Mouse (Mus musculus): ENCODE measurements around the gene Krt28. TPM values are rescaled to one million over a fixed set of nuclear protein-coding genes. Genes with fewer than 3 reads are reported as not detected.

The Krt28 gene
- polyA plus RNA-seq, 1 experiment from 2014 or later, result 0.45 TPM

DNA sequence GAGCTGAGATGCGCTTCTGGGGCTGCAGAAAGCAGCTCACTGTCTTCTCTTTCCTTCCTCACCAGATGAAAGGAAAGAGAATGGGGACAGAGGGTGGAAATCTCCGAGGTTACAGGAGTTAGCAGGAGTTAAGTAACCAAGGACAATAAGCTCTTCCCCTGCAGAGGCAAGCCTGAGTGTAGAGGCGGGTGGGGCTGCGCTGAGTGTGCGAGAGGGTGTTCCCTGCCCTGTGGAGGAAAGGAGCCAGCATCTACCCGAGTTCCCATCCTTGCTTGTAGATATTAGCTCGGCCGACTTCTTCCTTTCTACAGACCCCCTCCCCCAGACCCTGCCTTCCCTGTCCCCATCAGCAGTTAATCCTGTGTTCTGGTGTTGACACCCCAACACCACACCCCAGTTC is 24.1 kb upstream of the Krt28 start:
- H3K9me3 ChIP-seq (ENCODE audit: control insufficient read depth, low read length), result no peaks in the 10 kb centered on the region
- H3K27me3 ChIP-seq (ENCODE audit: control insufficient read depth, insufficient read depth, low read length), result no peaks in the 10 kb centered on the region
- WGBS, result 53% methylated on average over 6 of the region's 8 CpGs
- no peaks in the 10 kb centered on the region for H3K36me3 ChIP-seq (ENCODE audit: control insufficient read depth, insufficient read depth, low read length)
- no peak overlapping the region for H3K9ac ChIP-seq (ENCODE audit: low read length)
- no peak overlapping the region for H3K4me2 ChIP-seq (ENCODE audit: low read depth, low read length, severe bottlenecking)
- DNase-seq (ENCODE audit: low spot score), result no peak
- no peak for ATAC-seq (replicated peaks; ENCODE audit: low FRiP score)
- no peak overlapping the region for H3K4me3 ChIP-seq (ENCODE audit: low read depth, low read length)
- 0 out of 2 replicates have a peak, but pooled peaks cover 2% of the 10 kb centered on the region for H3K4me1 ChIP-seq (replicated peaks; ENCODE audit: control insufficient read depth, insufficient read depth, low read length)
- no peak overlapping the region for H3K27ac ChIP-seq (ENCODE audit: low read depth, low read length)

DNA sequence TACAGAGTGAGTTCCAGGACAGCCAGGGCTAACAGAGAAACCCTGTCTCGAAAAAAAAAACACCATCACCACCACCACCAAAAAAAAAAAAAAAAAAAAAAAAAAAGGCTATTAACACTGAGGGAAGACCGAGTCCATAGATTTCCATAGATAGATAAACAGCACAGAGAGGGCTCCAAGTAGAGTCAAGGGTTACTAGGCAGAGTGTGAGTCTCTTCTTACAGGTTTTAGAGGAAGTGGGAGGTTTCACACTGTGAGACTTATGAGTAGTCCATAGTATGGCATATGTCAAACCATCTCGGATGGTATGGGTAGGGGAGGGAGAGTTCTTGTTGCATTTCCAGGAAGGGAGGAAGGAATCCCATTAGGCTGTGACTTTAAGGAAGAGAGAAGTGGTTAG is 23.4 kb upstream of the Krt28 start:
- ATAC-seq (replicated peaks; ENCODE audit: low FRiP score) (no peak), DNase-seq (ENCODE audit: low spot score) (no peak)
- no peak overlapping the region for H3K9ac ChIP-seq (ENCODE audit: low read length)
- H3K9me3 ChIP-seq (ENCODE audit: control insufficient read depth, low read length), result no peaks in the 10 kb centered on the region
- no peak overlapping the region for H3K4me3 ChIP-seq (ENCODE audit: low read depth, low read length)
- WGBS, result 85% methylated on average over 3 of the region's 3 CpGs
- no peaks in the 10 kb centered on the region for H3K27me3 ChIP-seq (ENCODE audit: control insufficient read depth, insufficient read depth, low read length)
- no peaks in the 10 kb centered on the region for H3K36me3 ChIP-seq (ENCODE audit: control insufficient read depth, insufficient read depth, low read length)
- H3K4me2 ChIP-seq (ENCODE audit: low read depth, low read length, severe bottlenecking), result no peak overlapping the region
- 0 out of 2 replicates have a peak, but pooled peaks cover 2% of the 10 kb centered on the region for H3K4me1 ChIP-seq (replicated peaks; ENCODE audit: control insufficient read depth, insufficient read depth, low read length)
- H3K27ac ChIP-seq (ENCODE audit: low read depth, low read length), result no peak overlapping the region

DNA sequence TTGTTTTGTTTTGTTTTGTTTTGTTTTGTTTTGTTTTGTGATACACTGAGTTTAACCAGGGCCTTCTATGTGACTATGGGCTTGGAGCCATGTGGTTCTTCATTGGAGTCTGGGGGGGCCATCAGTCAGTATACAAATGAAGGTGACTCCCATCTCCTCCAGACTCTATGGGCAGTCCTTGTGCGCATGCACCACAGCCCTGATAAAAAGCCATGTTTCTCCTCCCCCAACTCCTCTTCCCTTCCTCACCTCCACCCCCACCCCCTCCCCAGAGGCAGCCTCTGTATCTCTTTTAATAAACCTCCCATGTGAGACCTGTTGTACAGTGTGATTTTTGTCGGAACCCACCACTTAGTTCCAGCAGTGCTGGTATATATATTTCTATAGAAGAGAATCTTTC is 22.0 kb upstream of the Krt28 start:
- Histone ChIP-seq H3K27me3 (ENCODE audit: control insufficient read depth, insufficient read depth, low read length) (no peaks in the 10 kb centered on the region), H3K9me3 (ENCODE audit: control insufficient read depth, low read length) (no peaks in the 10 kb centered on the region), H3K9ac (ENCODE audit: low read length) (no peak overlapping the region), H3K27ac (ENCODE audit: low read depth, low read length) (no peak overlapping the region), H3K4me3 (ENCODE audit: low read depth, low read length) (no peak overlapping the region), H3K36me3 (ENCODE audit: control insufficient read depth, insufficient read depth, low read length) (no peaks in the 10 kb centered on the region), H3K4me2 (ENCODE audit: low read depth, low read length, severe bottlenecking) (no peak overlapping the region), H3K4me1 (replicated peaks; ENCODE audit: control insufficient read depth, insufficient read depth, low read length) (0 out of 2 replicates have a peak, but pooled peaks cover 2% of the 10 kb centered on the region)
- DNase-seq (ENCODE audit: low spot score), result no peak
- no peak for ATAC-seq (replicated peaks; ENCODE audit: low FRiP score)
- 52% methylated on average over 2 of the region's 2 CpGs for WGBS

DNA sequence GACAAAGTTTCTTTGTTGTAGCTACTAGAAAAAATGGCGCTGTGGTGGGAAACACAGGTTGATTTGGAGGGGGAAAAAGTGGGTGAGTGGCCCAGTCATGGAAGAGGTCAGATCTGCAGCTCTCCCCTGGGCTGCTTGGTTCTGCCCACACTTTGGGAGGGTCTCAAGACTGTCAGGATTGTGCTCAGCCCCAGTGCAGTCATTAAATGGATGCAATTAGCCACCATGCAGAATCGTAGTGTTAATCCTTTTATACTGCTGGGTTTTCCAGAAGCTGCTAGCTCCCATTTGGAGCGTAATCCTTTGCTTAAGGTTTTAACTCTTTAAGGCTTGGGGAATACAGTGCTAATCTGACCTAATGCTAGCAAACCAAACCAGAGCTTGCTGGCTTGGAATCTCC is 21.3 kb upstream of the Krt28 start:
- WGBS, result 8% methylated on average over 3 of the region's 3 CpGs
- no peaks in the 10 kb centered on the region for H3K27me3 ChIP-seq (ENCODE audit: control insufficient read depth, insufficient read depth, low read length)
- H3K4me3 ChIP-seq (ENCODE audit: low read depth, low read length), result no peak overlapping the region
- DNase-seq (ENCODE audit: low spot score) (peak; percentile 63), ATAC-seq (replicated peaks; ENCODE audit: low FRiP score) (peak; percentile 83)
- H3K9ac ChIP-seq (ENCODE audit: low read length), result no peak overlapping the region
- no peaks in the 10 kb centered on the region for H3K36me3 ChIP-seq (ENCODE audit: control insufficient read depth, insufficient read depth, low read length)
- H3K27ac ChIP-seq (ENCODE audit: low read depth, low read length), result peak overlapping the region; percentile 68
- no peak overlapping the region for H3K4me2 ChIP-seq (ENCODE audit: low read depth, low read length, severe bottlenecking)
- H3K4me1 ChIP-seq (replicated peaks; ENCODE audit: control insufficient read depth, insufficient read depth, low read length), result 0 out of 2 replicates have a peak, but pooled peaks cover 2% of the 10 kb centered on the region
- no peaks in the 10 kb centered on the region for H3K9me3 ChIP-seq (ENCODE audit: control insufficient read depth, low read length)

DNA sequence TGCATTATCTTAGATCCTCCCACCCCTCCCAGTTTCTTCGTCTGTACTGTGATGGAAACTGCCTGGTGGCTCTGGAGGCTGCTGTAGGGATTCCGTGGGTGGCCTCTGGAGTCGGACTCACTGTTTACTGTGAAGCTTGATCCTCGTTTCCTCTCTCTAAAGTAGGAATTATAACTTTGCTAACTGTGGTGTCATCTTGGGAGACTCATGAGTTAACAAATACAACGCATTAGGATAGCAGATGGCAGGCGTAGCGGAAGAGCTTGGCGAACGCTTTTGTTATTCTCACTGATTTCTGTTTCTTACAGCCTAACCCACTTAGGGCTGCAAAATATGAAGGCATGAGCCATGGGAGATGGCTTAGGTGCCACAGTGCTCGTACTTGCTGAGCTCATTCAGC is 17.8 kb upstream of the Krt28 start:
- 89% methylated on average over 10 of the region's 10 CpGs for WGBS
- H3K4me2 ChIP-seq (ENCODE audit: low read depth, low read length, severe bottlenecking), result no peak overlapping the region
- DNase-seq (ENCODE audit: low spot score) (no peak), ATAC-seq (replicated peaks; ENCODE audit: low FRiP score) (no peak)
- no peak overlapping the region for H3K27ac ChIP-seq (ENCODE audit: low read depth, low read length)
- no peaks in the 10 kb centered on the region for H3K9me3 ChIP-seq (ENCODE audit: control insufficient read depth, low read length)
- H3K9ac ChIP-seq (ENCODE audit: low read length), result no peak overlapping the region
- 0 out of 2 replicates have a peak, but pooled peaks cover 2% of the 10 kb centered on the region for H3K4me1 ChIP-seq (replicated peaks; ENCODE audit: control insufficient read depth, insufficient read depth, low read length)
- H3K27me3 ChIP-seq (ENCODE audit: control insufficient read depth, insufficient read depth, low read length), result no peaks in the 10 kb centered on the region
- no peaks in the 10 kb centered on the region; the same call in 1 of the 2 replicates for H3K36me3 ChIP-seq (ENCODE audit: control insufficient read depth, insufficient read depth, low read length)
- no peak overlapping the region for H3K4me3 ChIP-seq (ENCODE audit: low read depth, low read length)

DNA sequence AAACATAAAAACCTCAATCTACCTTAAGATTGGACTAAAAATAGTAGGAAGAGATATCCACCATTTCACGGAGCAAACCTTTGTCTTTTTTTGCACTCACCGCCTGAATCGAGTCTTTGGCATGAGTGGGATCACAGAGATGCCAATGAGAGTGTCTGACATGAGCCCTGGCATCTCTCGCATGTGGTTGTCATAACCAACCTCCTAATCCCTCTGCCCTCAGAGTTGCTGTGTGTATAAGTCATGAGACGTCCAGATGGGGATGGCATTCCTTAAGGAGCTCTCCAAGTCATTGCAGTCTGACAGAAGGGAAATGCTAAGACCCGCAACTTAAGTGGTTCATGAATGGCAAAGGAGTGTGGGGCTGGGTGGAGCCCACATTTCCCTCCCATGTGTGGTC is 16.7 kb upstream of the Krt28 start:
- Histone ChIP-seq H3K27me3 (ENCODE audit: control insufficient read depth, insufficient read depth, low read length) (no peaks in the 10 kb centered on the region), H3K9ac (ENCODE audit: low read length) (no peak overlapping the region), H3K27ac (ENCODE audit: low read depth, low read length) (no peak overlapping the region), H3K4me2 (ENCODE audit: low read depth, low read length, severe bottlenecking) (no peak overlapping the region), H3K36me3 (ENCODE audit: control insufficient read depth, insufficient read depth, low read length) (no peaks in the 10 kb centered on the region; the same call in 1 of the 2 replicates), H3K4me1 (replicated peaks; ENCODE audit: control insufficient read depth, insufficient read depth, low read length) (peaks cover 2% of the 10 kb centered on the region; the same call in 1 of the 2 replicates), H3K9me3 (ENCODE audit: control insufficient read depth, low read length) (no peaks in the 10 kb centered on the region), H3K4me3 (ENCODE audit: low read depth, low read length) (no peak overlapping the region)
- WGBS, result 86% methylated on average over 6 of the region's 6 CpGs
- ATAC-seq (replicated peaks; ENCODE audit: low FRiP score) (no peak), DNase-seq (ENCODE audit: low spot score) (no peak)

DNA sequence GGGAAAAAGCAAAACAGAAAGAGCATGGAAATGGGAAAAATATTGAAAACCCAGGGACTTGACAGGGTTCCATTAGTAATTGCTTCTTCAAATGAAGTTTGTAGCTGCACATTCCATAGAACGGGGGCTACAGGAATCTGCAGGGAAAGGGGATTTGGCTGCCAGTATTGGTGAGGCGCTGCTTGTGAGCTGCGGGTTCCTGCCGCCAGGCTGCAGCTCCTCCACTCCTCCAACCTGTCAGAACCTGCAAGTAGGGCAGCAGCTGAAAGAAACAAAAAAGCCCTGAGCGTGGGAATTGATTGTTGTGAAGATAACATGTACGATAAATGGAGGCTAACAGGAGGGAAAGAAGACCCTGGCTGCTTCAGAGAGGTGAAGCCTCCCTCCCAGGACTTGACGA is 16.2 kb upstream of the Krt28 start:
- DNase-seq (ENCODE audit: low spot score) (no peak), ATAC-seq (replicated peaks; ENCODE audit: low FRiP score) (no peak)
- no peaks in the 10 kb centered on the region for H3K27me3 ChIP-seq (ENCODE audit: control insufficient read depth, insufficient read depth, low read length)
- no peak overlapping the region for H3K9ac ChIP-seq (ENCODE audit: low read length)
- no peak overlapping the region for H3K27ac ChIP-seq (ENCODE audit: low read depth, low read length)
- no peak overlapping the region for H3K4me3 ChIP-seq (ENCODE audit: low read depth, low read length)
- H3K36me3 ChIP-seq (ENCODE audit: control insufficient read depth, insufficient read depth, low read length), result no peaks in the 10 kb centered on the region; the same call in 1 of the 2 replicates
- no peaks in the 10 kb centered on the region for H3K9me3 ChIP-seq (ENCODE audit: control insufficient read depth, low read length)
- no peaks in the 10 kb centered on the region; the same call in 1 of the 2 replicates for H3K4me1 ChIP-seq (replicated peaks; ENCODE audit: control insufficient read depth, insufficient read depth, low read length)
- H3K4me2 ChIP-seq (ENCODE audit: low read depth, low read length, severe bottlenecking), result no peak overlapping the region
- WGBS, result 81% methylated on average over 7 of the region's 7 CpGs

DNA sequence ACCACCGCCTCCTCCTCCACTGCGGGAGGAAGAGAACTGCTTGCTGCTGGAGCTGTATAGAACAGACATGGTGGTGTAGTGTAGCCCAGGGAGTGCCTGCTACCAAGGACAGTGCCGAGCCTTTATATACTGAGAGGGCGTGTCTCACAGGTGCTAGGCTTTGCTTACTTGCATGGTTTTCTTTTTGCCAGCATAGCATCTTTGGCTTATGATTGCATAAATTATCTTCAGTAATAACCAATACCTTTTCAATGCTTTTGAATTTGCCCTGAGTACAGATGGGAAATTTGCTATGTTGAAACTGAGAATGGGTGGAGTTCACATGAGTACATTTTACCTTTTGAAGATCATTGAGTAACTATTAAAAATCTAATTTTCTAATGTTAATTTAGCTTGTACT is 14.6 kb upstream of the Krt28 start, which contains the start of gene Krt10:
Gene Krt10 (minus strand): TSS at position 101 of the 400 bp plus-strand sequence.
- no peaks in the 10 kb centered on the region for H3K9me3 ChIP-seq (ENCODE audit: control insufficient read depth, low read length)
- H3K9ac ChIP-seq (ENCODE audit: low read length), result no peak within 1 kb of the TSS
- H3K36me3 ChIP-seq (ENCODE audit: control insufficient read depth, insufficient read depth, low read length), result no peaks in the 10 kb centered on the region; the same call in 1 of the 2 replicates
- no peaks in the 10 kb centered on the region; the same call in 1 of the 2 replicates for H3K4me1 ChIP-seq (replicated peaks; ENCODE audit: control insufficient read depth, insufficient read depth, low read length)
- H3K27me3 ChIP-seq (ENCODE audit: control insufficient read depth, insufficient read depth, low read length), result no peaks in the 10 kb centered on the region
- no peak within 1 kb of the TSS for H3K4me2 ChIP-seq (ENCODE audit: low read depth, low read length, severe bottlenecking)
- 93% methylated on average over 4 of the region's 4 CpGs for WGBS
- H3K27ac ChIP-seq (ENCODE audit: low read depth, low read length), result no peak within 1 kb of the TSS
- no peak for DNase-seq (ENCODE audit: low spot score)
- no peak within 1 kb of the TSS for H3K4me3 ChIP-seq (ENCODE audit: low read depth, low read length)
- no peak for ATAC-seq (replicated peaks; ENCODE audit: low FRiP score)

DNA sequence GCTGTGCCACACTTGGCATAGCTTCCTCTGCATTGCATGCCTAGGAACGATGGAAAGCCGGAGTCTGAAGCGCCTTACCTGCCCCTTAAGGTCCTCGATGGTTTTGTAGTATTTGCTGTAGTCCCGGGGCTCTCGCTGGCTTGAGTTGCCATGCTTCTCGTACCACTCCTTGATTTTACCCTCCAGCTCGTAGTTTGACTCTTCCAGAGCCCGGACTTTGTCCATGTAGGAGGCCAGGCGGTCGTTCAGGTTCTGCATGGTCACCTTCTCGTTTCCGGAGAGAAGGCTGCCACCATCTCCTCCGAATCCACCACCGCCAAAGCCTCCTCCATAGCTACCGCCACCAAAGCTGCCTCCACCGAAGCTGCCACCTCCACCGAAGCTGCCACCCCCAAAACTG is 14.0 kb upstream of the Krt28 start:
- no peak overlapping the region for H3K4me3 ChIP-seq (ENCODE audit: low read depth, low read length)
- H3K27ac ChIP-seq (ENCODE audit: low read depth, low read length), result no peak overlapping the region
- H3K4me1 ChIP-seq (replicated peaks; ENCODE audit: control insufficient read depth, insufficient read depth, low read length), result no peaks in the 10 kb centered on the region; the same call in 1 of the 2 replicates
- no peaks in the 10 kb centered on the region; the same call in 1 of the 2 replicates for H3K36me3 ChIP-seq (ENCODE audit: control insufficient read depth, insufficient read depth, low read length)
- DNase-seq (ENCODE audit: low spot score) (no peak), ATAC-seq (replicated peaks; ENCODE audit: low FRiP score) (no peak)
- H3K4me2 ChIP-seq (ENCODE audit: low read depth, low read length, severe bottlenecking), result no peak overlapping the region
- H3K27me3 ChIP-seq (ENCODE audit: control insufficient read depth, insufficient read depth, low read length), result no peaks in the 10 kb centered on the region
- H3K9me3 ChIP-seq (ENCODE audit: control insufficient read depth, low read length), result no peaks in the 10 kb centered on the region
- 91% methylated on average over 18 of the region's 18 CpGs for WGBS
- H3K9ac ChIP-seq (ENCODE audit: low read length), result no peak overlapping the region
